ENCODE assay signal across 22 mouse cellular contexts in the genomic region with DNA sequence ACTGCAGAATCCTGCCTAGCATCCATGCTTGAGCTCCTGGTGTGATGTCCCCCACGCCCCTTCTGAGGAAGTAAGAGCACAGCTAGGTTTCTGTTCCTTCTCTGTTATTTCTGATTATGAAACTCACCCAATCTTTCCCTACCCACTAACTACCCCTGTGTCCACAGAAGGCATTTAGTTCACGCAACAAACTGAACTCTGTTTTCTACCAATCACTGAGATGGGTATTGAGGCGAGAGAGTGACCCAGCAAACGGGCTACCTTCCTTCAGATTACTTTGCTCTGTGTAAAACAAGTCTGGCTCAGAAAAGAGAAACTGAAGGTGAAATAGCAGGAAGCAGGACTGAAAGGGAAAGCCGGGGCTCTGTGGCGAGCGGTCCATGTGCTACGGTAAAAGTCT. TPM values are rescaled to one million over a fixed set of nuclear protein-coding genes. Genes with fewer than 3 reads are reported as not detected.
A peak's percentile ranks its signal among the peaks of the same experiment; 100 is the strongest.
DNase-seq lines count a peak whose midpoint lies in the region; ATAC-seq and TF ChIP-seq lines count a peak whose summit lies in the region.
"Had no signal": no experiment of that assay in that cellular context is flagged by ENCODE, and none has a peak within 500 bp of the region (broad histone marks: within the 10 kb centered on the region; RNA-seq: fewer than 3 reads in every experiment).

No protein-coding gene starts in this region.

- no peaks in the 10 kb centered on the region for H3K79me2 ChIP-seq in liver, adult 2 months (ENCODE audit: control insufficient read depth, insufficient read depth, low read length)

- peak; percentile 15 for DNase-seq in liver, adult 2 months (ENCODE audit: extremely low read depth, low read depth, low spot score)
- no peak for DNase-seq in liver, embryonic 11.5 days (ENCODE audit: low spot score)
- DNase-seq in induced T-regulatory cell, adult 2 months (ENCODE audit: low read depth), result peak; percentile 34
- peak; percentile 37 to 56 for DNase-seq in monocyte, adult 2 months (ENCODE audit: low read depth in 1 of 2, low spot score in 2 of 2)
- no peak for DNase-seq in ovary, postnatal 36 days (ENCODE audit: low spot score)
- DNase-seq in hindbrain, embryonic 14.5 days (ENCODE audit: low spot score), result no peak
- no peak for DNase-seq in MN1 (ENCODE audit: low spot score)
- DNase-seq: adrenal gland, postnatal 36 days; cerebellum, adult 11 months; gastrocnemius, postnatal 36 days; kidney, adult 2 months; kidney, postnatal 36 days; lung, embryonic 14.5 days; right cerebral cortex, postnatal 25 days; thymus, adult 2 months had no signal

- no peak for TF ChIP-seq POLR2A in liver, adult 2 months (IDR thresholded peaks at IDR 0.05; ENCODE audit: extremely low read depth, insufficient read depth, low read length)
- TF ChIP-seq POLR2A in bone marrow, adult 2 months (IDR thresholded peaks at IDR 0.05; ENCODE audit: borderline replicate concordance, control insufficient read depth, low read depth, low read length), result no peak

- no peaks in the 10 kb centered on the region for H3K9me3 ChIP-seq in liver, embryonic 11.5 days (ENCODE audit: control insufficient read depth, low read length)
- H3K9me3 ChIP-seq in hindbrain, embryonic 14.5 days (ENCODE audit: control insufficient read depth, low read length), result no peaks in the 10 kb centered on the region
- H3K9me3 ChIP-seq: embryonic facial prominence, embryonic 15.5 days; forebrain, embryonic 12.5 days; limb, embryonic 10.5 days had no signal

- peak overlapping the region; percentile 24; the same call in 1 of the 2 replicates for H3K27ac ChIP-seq in liver, adult 2 months (replicated peaks; ENCODE audit: insufficient read depth, low read depth, low read length)
- H3K27ac ChIP-seq in liver, embryonic 11.5 days (ENCODE audit: low read depth, low read length), result no peak overlapping the region
- peak overlapping the region; percentile 87 for H3K27ac ChIP-seq in bone marrow, adult 2 months (ENCODE audit: control insufficient read depth, insufficient read depth, low read depth, low read length, poor library complexity)
- no peak overlapping the region for H3K27ac ChIP-seq in hindbrain, embryonic 14.5 days
- H3K27ac ChIP-seq: embryonic facial prominence, embryonic 15.5 days; forebrain, embryonic 12.5 days; hindbrain, postnatal 0 days; limb, embryonic 10.5 days had no signal

- no peak overlapping the region for H3K4me2 ChIP-seq in liver, embryonic 11.5 days
- H3K4me2 ChIP-seq in hindbrain, embryonic 14.5 days (replicated peaks), result no peak overlapping the region
- H3K4me2 ChIP-seq: embryonic facial prominence, embryonic 15.5 days; forebrain, embryonic 12.5 days; lung, embryonic 14.5 days; midbrain, embryonic 11.5 days had no signal

- no peaks in the 10 kb centered on the region for H3K4me1 ChIP-seq in liver, adult 2 months (ENCODE audit: control insufficient read depth, insufficient read depth, low read length)
- no peaks in the 10 kb centered on the region for H3K4me1 ChIP-seq in liver, embryonic 11.5 days (replicated peaks; ENCODE audit: control insufficient read depth, insufficient read depth, low read length)
- no peaks in the 10 kb centered on the region; the same call in 1 of the 2 replicates for H3K4me1 ChIP-seq in bone marrow, adult 2 months (ENCODE audit: control insufficient read depth, insufficient read depth, low read length)
- no peaks in the 10 kb centered on the region for H3K4me1 ChIP-seq in hindbrain, embryonic 14.5 days (replicated peaks; ENCODE audit: control insufficient read depth, insufficient read depth, low read length)
- H3K4me1 ChIP-seq: embryonic facial prominence, embryonic 15.5 days; forebrain, embryonic 12.5 days; limb, embryonic 10.5 days had no signal

- no peak for ATAC-seq in liver, embryonic 11.5 days (replicated peaks; ENCODE audit: low FRiP score)
- ATAC-seq in hindbrain, embryonic 14.5 days (ENCODE audit: low FRiP score), result no peak
- ATAC-seq: CD4-positive, CD25-positive, alpha-beta regulatory T cell, adult 4 months; hindbrain, postnatal 0 days had no signal

- no peak for TF ChIP-seq CTCF in liver, adult 2 months (IDR thresholded peaks at IDR 0.05; ENCODE audit: low read depth, low read length)
- no peak for TF ChIP-seq CTCF in bone marrow, adult 2 months (IDR thresholded peaks at IDR 0.05; ENCODE audit: control insufficient read depth, insufficient read depth, low read length)

- H3K9ac ChIP-seq in liver, adult 2 months (ENCODE audit: low read depth, low read length), result no peak overlapping the region
- H3K9ac ChIP-seq in liver, embryonic 11.5 days (ENCODE audit: low read depth, low read length), result no peak overlapping the region
- H3K9ac ChIP-seq in hindbrain, embryonic 14.5 days, result no peak overlapping the region
- H3K9ac ChIP-seq: embryonic facial prominence, embryonic 15.5 days; forebrain, embryonic 12.5 days; lung, embryonic 14.5 days had no signal

- no peaks in the 10 kb centered on the region for H3K36me3 ChIP-seq in liver, adult 2 months (ENCODE audit: control insufficient read depth, insufficient read depth, low read length)
- H3K36me3 ChIP-seq in liver, embryonic 11.5 days (ENCODE audit: control insufficient read depth, insufficient read depth, low read length), result no peaks in the 10 kb centered on the region
- H3K36me3 ChIP-seq in hindbrain, embryonic 14.5 days (replicated peaks; ENCODE audit: control insufficient read depth, insufficient read depth), result no peaks in the 10 kb centered on the region
- H3K36me3 ChIP-seq: embryonic facial prominence, embryonic 15.5 days; forebrain, embryonic 12.5 days; limb, embryonic 10.5 days had no signal

- peak overlapping the region; percentile 19; the same call in 1 of the 2 replicates for H3K4me3 ChIP-seq in liver, adult 2 months (ENCODE audit: insufficient read depth, low read depth, low read length)
- no peak overlapping the region for H3K4me3 ChIP-seq in liver, embryonic 11.5 days (ENCODE audit: low read depth, low read length)
- H3K4me3 ChIP-seq in bone marrow, adult 2 months (replicated peaks; ENCODE audit: control insufficient read depth, low read depth, low read length), result peak overlapping the region; percentile 67
- no peak overlapping the region for H3K4me3 ChIP-seq in hindbrain, embryonic 14.5 days (replicated peaks; ENCODE audit: low read length)
- H3K4me3 ChIP-seq: embryonic facial prominence, embryonic 15.5 days; forebrain, embryonic 12.5 days; limb, embryonic 10.5 days had no signal

- H3K27me3 ChIP-seq in liver, adult 2 months (ENCODE audit: control insufficient read depth, insufficient read depth, low read length), result no peaks in the 10 kb centered on the region
- no peaks in the 10 kb centered on the region for H3K27me3 ChIP-seq in liver, embryonic 11.5 days (replicated peaks; ENCODE audit: control insufficient read depth, insufficient read depth, low read length)
- H3K27me3 ChIP-seq in hindbrain, embryonic 14.5 days (ENCODE audit: control insufficient read depth, insufficient read depth, low read length), result no peaks in the 10 kb centered on the region
- H3K27me3 ChIP-seq: embryonic facial prominence, embryonic 15.5 days; forebrain, embryonic 12.5 days had no signal

- 79% methylated on average over 8 of the region's 8 CpGs for WGBS in liver, adult 2 months
- WGBS in liver, embryonic 11.5 days, result 70% methylated on average over 8 of the region's 8 CpGs
- 3% methylated on average over 8 of the region's 8 CpGs for WGBS in bone marrow, adult 2 months
- WGBS in hindbrain, embryonic 14.5 days, result 91% methylated on average over 8 of the region's 8 CpGs

RNA-seq across cellular contexts. Expression of a gene that starts 58.0 kb away (rescaled TPM):
- total RNA-seq in liver, adult 2 months (2014; rRNA removed), result 45.2 and 49.6 TPM in 2 replicates
- 90.7 and 101 TPM in 2 replicates for polyA plus RNA-seq in liver, adult 2 months (2012; rRNA removed)
- polyA plus RNA-seq in liver, embryonic 11.5 days (2014; fragmentation: Nextera tagmentation; extraction: Ambion mirVana), result 173 TPM in 2 replicates
- 64.8 and 68.4 TPM in 2 replicates for polyA plus RNA-seq in bone marrow, adult 2 months (2011; ENCODE audit: insufficient read depth, insufficient read length, low replicate concordance, missing spikeins)
- polyA plus RNA-seq in hindbrain, embryonic 14.5 days (2014; fragmentation: Nextera tagmentation; extraction: Ambion mirVana), result 83.7 and 98.8 TPM in 2 replicates

Comparison
In these comparisons a context has a peak if more than half of its experiments do, and no peak if none do; other contexts are left out.
1. DNase-seq: peak in liver, adult 2 months (single experiment), induced T-regulatory cell, adult 2 months (single experiment) and monocyte, adult 2 months (2 of 2); none in liver, embryonic 11.5 days (single experiment), ovary, postnatal 36 days (single experiment), hindbrain, embryonic 14.5 days (single experiment) and MN1 (single experiment).
2. H3K27ac ChIP-seq: peak in liver, adult 2 months (single experiment) and bone marrow, adult 2 months (single experiment); none in liver, embryonic 11.5 days (single experiment) and hindbrain, embryonic 14.5 days (single experiment).
3. H3K4me3 ChIP-seq: peak in liver, adult 2 months (single experiment) and bone marrow, adult 2 months (single experiment); none in liver, embryonic 11.5 days (single experiment) and hindbrain, embryonic 14.5 days (single experiment).